Mouse (Mus musculus): Measurements from ENCODE around the gene Atxn2. TPM values are rescaled to one million over a fixed set of nuclear protein-coding genes. Genes with fewer than 3 reads are reported as not detected.

Atxn2 gene
- polyA plus RNA-seq (2015; fragmentation: Nextera tagmentation; extraction: Ambion mirVana): 60.1 and 65.5 TPM in 2 replicates

DNA sequence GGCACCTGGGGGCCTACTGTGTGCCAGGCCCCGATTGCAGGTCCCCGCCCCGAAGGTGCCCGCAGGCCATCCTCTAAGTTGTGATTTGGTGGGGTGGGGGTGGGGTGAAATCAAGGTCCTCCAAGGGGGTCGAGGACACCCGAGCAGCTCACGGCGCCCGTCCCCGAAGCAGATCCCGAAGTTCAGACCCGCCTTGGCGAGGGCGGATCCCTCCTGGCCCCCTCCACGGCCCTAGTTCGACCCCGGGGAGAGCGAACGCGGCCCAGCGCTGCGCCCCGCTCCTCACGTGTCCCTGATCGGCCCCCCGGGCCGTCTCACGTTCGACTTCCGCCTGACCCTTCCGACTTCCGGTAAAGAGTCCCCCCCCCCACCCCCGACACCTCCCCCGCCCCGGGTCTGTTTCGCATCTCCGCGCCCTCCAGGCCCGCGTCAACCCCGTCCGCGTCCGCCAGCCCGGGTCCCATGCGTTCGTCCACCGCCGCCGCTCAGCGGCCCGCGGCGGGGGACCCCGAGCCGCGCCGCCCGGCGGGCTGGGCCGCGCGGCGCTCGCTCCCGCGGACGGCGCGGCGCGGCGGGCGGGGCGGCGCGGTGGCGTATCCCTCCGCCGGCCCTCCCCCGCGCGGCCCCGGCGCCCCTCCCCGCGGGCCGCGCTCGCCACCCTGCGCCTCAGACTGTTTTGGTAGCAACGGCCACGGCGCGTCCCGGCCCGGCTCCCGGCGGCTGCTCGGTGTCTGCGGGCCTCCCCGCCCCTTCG is at the start of gene Atxn2:
Atxn2 (plus strand) TSS at position 164 of the 754 bp plus-strand sequence.
- Histone ChIP-seq H3K27me3 (ENCODE audit: control insufficient read depth, insufficient read depth, low read depth, low read length) (no peaks in the 10 kb centered on the region), H3K4me3 (ENCODE audit: low read depth, low read length) (peak within 1 kb of the TSS; percentile 94), H3K9ac (ENCODE audit: low read depth, low read length) (peak within 1 kb of the TSS; percentile 92), H3K9me3 (replicated peaks; ENCODE audit: control insufficient read depth, low read length, poor library complexity, severe bottlenecking) (no peaks in the 10 kb centered on the region), H3K4me1 (ENCODE audit: control insufficient read depth, insufficient read depth, low read length) (peaks cover 31% of the 10 kb centered on the region), H3K4me2 (ENCODE audit: low read length) (peak within 1 kb of the TSS; percentile 90), H3K27ac (ENCODE audit: low read length) (peak within 1 kb of the TSS; percentile 98), H3K36me3 (ENCODE audit: control insufficient read depth, insufficient read depth, low read length) (no peaks in the 10 kb centered on the region)
- WGBS: under 1% methylated on average over 57 of the region's 103 CpGs
- ATAC-seq: peak; percentile 75

DNA sequence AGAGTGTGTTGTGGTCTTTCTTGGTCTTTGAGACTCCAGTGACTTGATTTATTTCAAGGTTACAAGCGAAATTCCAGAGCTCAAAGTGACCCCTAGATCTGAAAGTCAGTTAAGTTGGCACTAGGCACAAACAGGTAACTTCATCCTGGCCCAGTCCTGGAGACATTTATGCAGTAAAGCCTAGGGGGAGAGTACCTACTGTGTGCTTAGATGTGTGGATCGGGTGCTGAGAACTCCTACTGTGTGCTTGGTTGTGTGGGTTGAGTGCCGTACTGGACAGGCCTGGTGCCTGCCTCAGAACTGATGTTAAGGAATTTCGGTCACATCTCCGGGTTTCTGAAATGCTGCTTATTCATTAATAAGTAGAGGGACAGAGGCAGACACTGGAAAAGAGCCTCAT is 49.6 kb upstream of the Atxn2 start:
- H3K27me3 ChIP-seq (ENCODE audit: control insufficient read depth, insufficient read depth, low read depth, low read length): no peaks in the 10 kb centered on the region
- no peak overlapping the region for H3K27ac ChIP-seq (ENCODE audit: low read length)
- peak overlapping the region; percentile 95 for H3K4me3 ChIP-seq (ENCODE audit: low read depth, low read length)
- peaks cover 10% of the 10 kb centered on the region for H3K36me3 ChIP-seq (ENCODE audit: control insufficient read depth, insufficient read depth, low read length)
- no peaks in the 10 kb centered on the region for H3K9me3 ChIP-seq (replicated peaks; ENCODE audit: control insufficient read depth, low read length, poor library complexity, severe bottlenecking)
- H3K4me1 ChIP-seq (ENCODE audit: control insufficient read depth, insufficient read depth, low read length): peaks cover 18% of the 10 kb centered on the region
- ATAC-seq: no peak
- 91% methylated on average over 5 of the region's 5 CpGs for WGBS
- H3K4me2 ChIP-seq (ENCODE audit: low read length): peak overlapping the region; percentile 86
- H3K9ac ChIP-seq (ENCODE audit: low read depth, low read length): no peak overlapping the region; the same call in 1 of the 2 replicates

- H3K9me3 ChIP-seq (replicated peaks; ENCODE audit: control insufficient read depth, low read length, poor library complexity, severe bottlenecking): no peaks in the 10 kb centered on the region
- no peak overlapping the region for H3K4me2 ChIP-seq (ENCODE audit: low read length)
- peaks cover 18% of the 10 kb centered on the region for H3K4me1 ChIP-seq (ENCODE audit: control insufficient read depth, insufficient read depth, low read length)
- H3K27me3 ChIP-seq (ENCODE audit: control insufficient read depth, insufficient read depth, low read depth, low read length): no peaks in the 10 kb centered on the region
- no peak overlapping the region for H3K9ac ChIP-seq (ENCODE audit: low read depth, low read length)
- no peak overlapping the region for H3K4me3 ChIP-seq (ENCODE audit: low read depth, low read length)
- H3K27ac ChIP-seq (ENCODE audit: low read length): no peak overlapping the region
- H3K36me3 ChIP-seq (ENCODE audit: control insufficient read depth, insufficient read depth, low read length): peaks cover 10% of the 10 kb centered on the region
- no peak for ATAC-seq
- 94% methylated on average over 8 of the region's 8 CpGs for WGBS
These were observed 47.7 kb upstream of the Atxn2 start for GRCm38 (mm10) chr5:121663456-121663855.

GRCm38 (mm10) chr5:121664078-121664477 is 47.1 kb upstream of the Atxn2 start:
- WGBS: 91% methylated on average over 6 of the region's 6 CpGs
- Histone ChIP-seq H3K36me3 (ENCODE audit: control insufficient read depth, insufficient read depth, low read length) (peaks cover 10% of the 10 kb centered on the region), H3K27me3 (ENCODE audit: control insufficient read depth, insufficient read depth, low read depth, low read length) (no peaks in the 10 kb centered on the region), H3K4me2 (ENCODE audit: low read length) (no peak overlapping the region), H3K9me3 (replicated peaks; ENCODE audit: control insufficient read depth, low read length, poor library complexity, severe bottlenecking) (no peaks in the 10 kb centered on the region), H3K27ac (ENCODE audit: low read length) (no peak overlapping the region), H3K4me1 (ENCODE audit: control insufficient read depth, insufficient read depth, low read length) (peaks cover 18% of the 10 kb centered on the region), H3K9ac (ENCODE audit: low read depth, low read length) (no peak overlapping the region), H3K4me3 (ENCODE audit: low read depth, low read length) (no peak overlapping the region)
- no peak for ATAC-seq

GRCm38 (mm10) chr5:121664971-121665370 is 46.2 kb upstream of the Atxn2 start:
- no peaks in the 10 kb centered on the region for H3K9me3 ChIP-seq (replicated peaks; ENCODE audit: control insufficient read depth, low read length, poor library complexity, severe bottlenecking)
- no peak overlapping the region for H3K4me2 ChIP-seq (ENCODE audit: low read length)
- ATAC-seq: no peak
- no peaks in the 10 kb centered on the region for H3K27me3 ChIP-seq (ENCODE audit: control insufficient read depth, insufficient read depth, low read depth, low read length)
- H3K36me3 ChIP-seq (ENCODE audit: control insufficient read depth, insufficient read depth, low read length): peaks cover 13% of the 10 kb centered on the region
- WGBS: 95% methylated on average over 9 of the region's 9 CpGs
- H3K4me1 ChIP-seq (ENCODE audit: control insufficient read depth, insufficient read depth, low read length): peaks cover 13% of the 10 kb centered on the region
- H3K4me3 ChIP-seq (ENCODE audit: low read depth, low read length): no peak overlapping the region
- H3K9ac ChIP-seq (ENCODE audit: low read depth, low read length): no peak overlapping the region
- H3K27ac ChIP-seq (ENCODE audit: low read length): no peak overlapping the region

DNA sequence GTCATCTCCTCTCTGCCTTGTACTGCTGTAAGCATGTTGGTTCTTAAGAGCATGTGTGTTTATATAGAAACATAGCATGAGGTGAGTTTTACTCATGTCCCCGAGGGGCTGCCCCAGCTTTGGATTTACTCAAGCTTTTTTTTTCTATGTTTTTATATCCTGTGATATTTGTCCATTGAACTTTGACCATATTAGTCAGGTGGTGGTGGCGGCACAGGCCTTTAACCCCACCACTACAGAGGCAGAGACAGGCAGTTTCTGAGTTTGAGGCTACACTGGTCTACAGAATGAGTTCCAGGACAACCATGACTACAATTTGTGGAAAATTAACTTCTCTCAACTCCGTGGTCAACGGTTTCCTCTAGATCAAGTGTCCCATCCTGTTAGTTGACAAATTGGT is 44.1 kb upstream of the Atxn2 start:
- WGBS: 93% methylated on average over 4 of the region's 4 CpGs
- Histone ChIP-seq H3K27me3 (ENCODE audit: control insufficient read depth, insufficient read depth, low read depth, low read length) (no peaks in the 10 kb centered on the region), H3K4me1 (ENCODE audit: control insufficient read depth, insufficient read depth, low read length) (peaks cover 2% of the 10 kb centered on the region; the same call in 1 of the 2 replicates), H3K4me2 (ENCODE audit: low read length) (no peak overlapping the region), H3K4me3 (ENCODE audit: low read depth, low read length) (no peak overlapping the region), H3K27ac (ENCODE audit: low read length) (no peak overlapping the region), H3K9ac (ENCODE audit: low read depth, low read length) (no peak overlapping the region), H3K9me3 (replicated peaks; ENCODE audit: control insufficient read depth, low read length, poor library complexity, severe bottlenecking) (no peaks in the 10 kb centered on the region), H3K36me3 (ENCODE audit: control insufficient read depth, insufficient read depth, low read length) (peaks cover 21% of the 10 kb centered on the region)
- ATAC-seq: no peak

DNA sequence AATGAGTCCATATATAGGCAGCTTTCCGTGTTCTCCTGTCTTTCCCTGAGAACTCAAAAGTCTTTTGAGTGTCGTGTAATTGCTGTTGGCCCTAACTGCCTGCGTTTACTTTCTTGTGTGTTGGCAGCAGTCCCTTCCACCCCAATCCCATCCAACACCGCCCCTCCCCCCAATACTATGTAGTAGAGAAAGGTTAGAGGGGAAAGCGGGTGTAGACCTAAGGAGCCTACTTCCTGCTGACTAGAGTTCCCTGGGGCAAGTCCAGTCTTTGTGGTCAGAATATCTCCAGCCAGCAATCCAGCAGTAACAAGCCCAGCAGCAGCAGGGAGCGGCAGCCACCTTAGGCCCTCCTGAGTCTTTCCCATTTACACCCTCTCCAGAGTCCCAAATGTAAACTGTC is 42.7 kb upstream of the Atxn2 start:
- H3K4me1 ChIP-seq (ENCODE audit: control insufficient read depth, insufficient read depth, low read length): no peaks in the 10 kb centered on the region
- 85% methylated on average over 6 of the region's 6 CpGs for WGBS

GRCm38 (mm10) chr5:121670412-121670811 is 40.7 kb upstream of the Atxn2 start:
- Histone ChIP-seq H3K4me3 (ENCODE audit: low read depth, low read length) (no peak overlapping the region), H3K4me2 (ENCODE audit: low read length) (no peak overlapping the region), H3K9ac (ENCODE audit: low read depth, low read length) (no peak overlapping the region), H3K36me3 (ENCODE audit: control insufficient read depth, insufficient read depth, low read length) (peaks cover 21% of the 10 kb centered on the region), H3K27ac (ENCODE audit: low read length) (no peak overlapping the region), H3K27me3 (ENCODE audit: control insufficient read depth, insufficient read depth, low read depth, low read length) (no peaks in the 10 kb centered on the region), H3K4me1 (ENCODE audit: control insufficient read depth, insufficient read depth, low read length) (no peaks in the 10 kb centered on the region), H3K9me3 (replicated peaks; ENCODE audit: control insufficient read depth, low read length, poor library complexity, severe bottlenecking) (no peaks in the 10 kb centered on the region)
- no peak for ATAC-seq
- 80% methylated on average over 3 of the region's 3 CpGs for WGBS

More for the DNA sequence above, 42.7 kb upstream of the Atxn2 start:
- H3K27me3 ChIP-seq (ENCODE audit: control insufficient read depth, insufficient read depth, low read depth, low read length): no peaks in the 10 kb centered on the region
- H3K27ac ChIP-seq (ENCODE audit: low read length): no peak overlapping the region
- no peak overlapping the region for H3K4me3 ChIP-seq (ENCODE audit: low read depth, low read length)
- H3K36me3 ChIP-seq (ENCODE audit: control insufficient read depth, insufficient read depth, low read length): peaks cover 25% of the 10 kb centered on the region
- no peak overlapping the region for H3K4me2 ChIP-seq (ENCODE audit: low read length)
- ATAC-seq: no peak
- no peak overlapping the region for H3K9ac ChIP-seq (ENCODE audit: low read depth, low read length)
- no peaks in the 10 kb centered on the region for H3K9me3 ChIP-seq (replicated peaks; ENCODE audit: control insufficient read depth, low read length, poor library complexity, severe bottlenecking)

GRCm38 (mm10) chr5:121682250-121682649 is 28.9 kb upstream of the Atxn2 start:
- Histone ChIP-seq H3K27ac (ENCODE audit: low read length) (no peak overlapping the region), H3K4me3 (ENCODE audit: low read depth, low read length) (no peak overlapping the region), H3K27me3 (ENCODE audit: control insufficient read depth, insufficient read depth, low read depth, low read length) (no peaks in the 10 kb centered on the region), H3K4me2 (ENCODE audit: low read length) (no peak overlapping the region), H3K9me3 (replicated peaks; ENCODE audit: control insufficient read depth, low read length, poor library complexity, severe bottlenecking) (no peaks in the 10 kb centered on the region), H3K9ac (ENCODE audit: low read depth, low read length) (no peak overlapping the region), H3K36me3 (ENCODE audit: control insufficient read depth, insufficient read depth, low read length) (peaks cover 53% of the 10 kb centered on the region), H3K4me1 (ENCODE audit: control insufficient read depth, insufficient read depth, low read length) (no peaks in the 10 kb centered on the region)
- WGBS: 100% methylated on average over 2 of the region's 2 CpGs
- no peak for ATAC-seq

Data from midbrain, embryonic 16.5 days (tissue).